Mouse (Mus musculus): ENCODE results near the gene Snx1. TPM values are rescaled to one million over a fixed set of nuclear protein-coding genes. Genes with fewer than 3 reads are reported as not detected.
A peak's percentile ranks its signal among the peaks of the same experiment; 100 is the strongest.

The Snx1 gene
- polyA plus RNA-seq, 1 experiment from 2014 or later, result 64.8 TPM

- no peak overlapping the region for H3K27ac ChIP-seq (replicated peaks)
- no peak overlapping the region for H3K4me3 ChIP-seq (replicated peaks)
- no peaks in the 10 kb centered on the region for H3K27me3 ChIP-seq
- H3K36me3 ChIP-seq (replicated peaks), result peaks cover 98% of the 10 kb centered on the region
- ATAC-seq (ENCODE audit: insufficient read depth), result no peak
- peaks cover 14% of the 10 kb centered on the region for H3K4me1 ChIP-seq (replicated peaks)
- no peaks in the 10 kb centered on the region for H3K9me3 ChIP-seq (replicated peaks)
- H3K4me2 ChIP-seq, result no peak overlapping the region
- H3K9ac ChIP-seq, result no peak overlapping the region
- WGBS (ENCODE audit: insufficient replicate concordance), result 90% methylated on average over 13 of the region's 13 CpGs
Observed at GRCm38 (mm10) chr9:66090593-66091244, 35.7 kb downstream of the Snx1 start.

- WGBS (ENCODE audit: insufficient replicate concordance), result 52% methylated on average over 4 of the region's 4 CpGs
- no peak overlapping the region for H3K4me2 ChIP-seq
- 0 out of 2 replicates have a peak, but pooled peaks have one; percentile 32 for ATAC-seq (ENCODE audit: insufficient read depth)
- H3K27me3 ChIP-seq, result no peaks in the 10 kb centered on the region
- peaks cover 77% of the 10 kb centered on the region for H3K36me3 ChIP-seq (replicated peaks)
- peaks cover 14% of the 10 kb centered on the region for H3K4me1 ChIP-seq (replicated peaks)
- H3K9ac ChIP-seq, result no peak overlapping the region
- 0 out of 2 replicates have a peak overlapping the region, but pooled peaks have one; percentile 3 for H3K27ac ChIP-seq (replicated peaks)
- no peaks in the 10 kb centered on the region for H3K9me3 ChIP-seq (replicated peaks)
- H3K4me3 ChIP-seq (replicated peaks), result no peak overlapping the region
Observed at GRCm38 (mm10) chr9:66088411-66088810, 38.0 kb downstream of the Snx1 start.

- no peak overlapping the region for H3K4me3 ChIP-seq (replicated peaks)
- peaks cover 8% of the 10 kb centered on the region; the same call in 1 of the 2 replicates for H3K27me3 ChIP-seq
- no peak overlapping the region for H3K9ac ChIP-seq
- no peak overlapping the region for H3K4me2 ChIP-seq
- H3K27ac ChIP-seq (replicated peaks), result no peak overlapping the region
- 0 out of 2 replicates have a peak, but pooled peaks cover 4% of the 10 kb centered on the region for H3K4me1 ChIP-seq (replicated peaks)
- H3K9me3 ChIP-seq (replicated peaks), result no peaks in the 10 kb centered on the region
- H3K36me3 ChIP-seq (replicated peaks), result peaks cover 63% of the 10 kb centered on the region
- WGBS (ENCODE audit: insufficient replicate concordance), result 86% methylated on average over 7 of the region's 7 CpGs
- no peak for ATAC-seq (ENCODE audit: insufficient read depth)
Observed at GRCm38 (mm10) chr9:66087062-66087461, 39.3 kb downstream of the Snx1 start.

DNA sequence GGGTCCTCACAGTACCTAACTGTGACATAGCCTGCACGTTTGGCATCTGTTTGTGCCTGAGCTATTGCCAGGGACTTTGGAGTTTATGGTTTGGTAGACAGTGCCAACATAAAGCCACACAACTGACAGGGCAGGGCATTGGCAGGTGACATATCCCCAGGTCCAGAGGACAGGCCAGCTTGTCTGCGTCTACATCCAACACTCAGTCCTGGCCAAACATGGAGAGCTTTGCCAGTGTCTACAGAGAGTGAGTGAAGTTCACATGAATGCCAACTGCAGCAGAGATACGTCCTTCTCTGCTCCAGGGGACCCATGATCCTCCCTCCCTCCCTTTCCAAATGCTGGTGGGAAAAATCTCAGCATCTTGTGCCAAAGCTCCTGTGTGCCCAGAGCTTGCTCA lies 42.2 kb downstream of the Snx1 start:
- Histone ChIP-seq H3K4me1 (replicated peaks) (no peaks in the 10 kb centered on the region), H3K9ac (no peak overlapping the region), H3K4me3 (replicated peaks) (no peak overlapping the region), H3K36me3 (replicated peaks) (peaks cover 34% of the 10 kb centered on the region), H3K27me3 (peaks cover 28% of the 10 kb centered on the region), H3K9me3 (replicated peaks) (no peaks in the 10 kb centered on the region), H3K4me2 (no peak overlapping the region), H3K27ac (replicated peaks) (no peak overlapping the region)
- ATAC-seq (ENCODE audit: insufficient read depth), result no peak
- WGBS (ENCODE audit: insufficient replicate concordance), result 81% methylated on average over 3 of the region's 3 CpGs

DNA sequence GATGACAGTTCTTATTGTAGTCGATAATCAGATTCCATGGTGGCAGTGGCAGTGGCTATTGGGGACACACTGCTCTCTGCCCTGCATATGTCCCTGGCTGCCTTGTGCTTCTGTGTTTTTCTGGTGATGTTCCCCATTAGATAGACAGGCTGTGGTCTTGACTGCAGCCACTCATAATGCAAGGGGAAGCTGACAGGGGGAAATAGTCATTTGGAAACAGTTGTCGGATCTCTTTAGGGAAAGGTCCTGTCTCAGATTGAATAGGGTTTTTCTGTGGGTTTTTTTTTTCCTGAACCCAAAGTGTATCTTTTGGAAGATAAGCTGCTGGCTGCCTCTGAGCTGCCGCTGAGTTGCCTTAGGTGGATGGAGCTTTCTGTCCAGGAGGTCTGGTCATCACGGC lies 44.4 kb downstream of the Snx1 start:
- ATAC-seq (ENCODE audit: insufficient read depth), result no peak
- peaks cover 8% of the 10 kb centered on the region for H3K4me1 ChIP-seq (replicated peaks)
- no peak overlapping the region for H3K4me3 ChIP-seq (replicated peaks)
- H3K27me3 ChIP-seq, result peaks cover 50% of the 10 kb centered on the region
- no peak overlapping the region for H3K9ac ChIP-seq
- peaks cover 13% of the 10 kb centered on the region for H3K36me3 ChIP-seq (replicated peaks)
- H3K4me2 ChIP-seq, result no peak overlapping the region
- no peaks in the 10 kb centered on the region for H3K9me3 ChIP-seq (replicated peaks)
- 46% methylated on average over 4 of the region's 4 CpGs for WGBS (ENCODE audit: insufficient replicate concordance)
- H3K27ac ChIP-seq (replicated peaks), result no peak overlapping the region

- no peaks in the 10 kb centered on the region for H3K9me3 ChIP-seq (replicated peaks)
- no peak overlapping the region for H3K4me3 ChIP-seq (replicated peaks)
- no peak overlapping the region for H3K4me2 ChIP-seq
- 66% methylated on average over 3 of the region's 3 CpGs for WGBS (ENCODE audit: insufficient replicate concordance)
- peaks cover 59% of the 10 kb centered on the region for H3K27me3 ChIP-seq
- peaks cover 11% of the 10 kb centered on the region for H3K4me1 ChIP-seq (replicated peaks)
- 0 out of 2 replicates have a peak, but pooled peaks cover 3% of the 10 kb centered on the region for H3K36me3 ChIP-seq (replicated peaks)
- no peak overlapping the region for H3K27ac ChIP-seq (replicated peaks)
- no peak for ATAC-seq (ENCODE audit: insufficient read depth)
- no peak overlapping the region for H3K9ac ChIP-seq
Observed at GRCm38 (mm10) chr9:66080804-66081459, 45.5 kb downstream of the Snx1 start.

DNA sequence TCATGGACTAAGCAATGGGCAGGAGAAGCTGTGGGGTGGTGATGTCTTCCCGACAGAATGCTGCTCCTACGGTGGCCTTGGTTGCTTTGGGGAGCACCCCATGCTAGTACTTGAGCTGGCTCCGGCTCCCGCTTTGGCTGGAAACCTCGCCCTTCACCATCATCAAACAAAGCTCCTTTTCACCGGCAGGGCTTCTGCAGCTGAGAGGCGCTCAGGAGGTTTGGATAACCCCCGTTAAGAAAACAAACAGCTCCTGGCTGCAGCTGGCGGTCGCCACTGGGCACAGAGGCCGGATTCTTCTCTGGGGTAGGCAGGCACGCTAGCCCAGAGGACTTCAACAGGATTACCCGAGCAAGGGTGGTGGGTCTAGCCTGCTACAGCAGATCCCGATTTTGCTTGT lies 47.9 kb downstream of the Snx1 start:
- 0 out of 2 replicates have a peak overlapping the region, but pooled peaks have one; percentile 6 for H3K9ac ChIP-seq
- no peak overlapping the region for H3K27ac ChIP-seq (replicated peaks)
- H3K4me2 ChIP-seq, result no peak overlapping the region
- 29% methylated on average over 14 of the region's 14 CpGs for WGBS (ENCODE audit: insufficient replicate concordance)
- no peaks in the 10 kb centered on the region for H3K9me3 ChIP-seq (replicated peaks)
- peaks cover 15% of the 10 kb centered on the region for H3K4me1 ChIP-seq (replicated peaks)
- ATAC-seq (ENCODE audit: insufficient read depth), result no peak
- H3K27me3 ChIP-seq, result peaks cover 78% of the 10 kb centered on the region
- no peaks in the 10 kb centered on the region for H3K36me3 ChIP-seq (replicated peaks)
- H3K4me3 ChIP-seq (replicated peaks), result no peak overlapping the region

DNA sequence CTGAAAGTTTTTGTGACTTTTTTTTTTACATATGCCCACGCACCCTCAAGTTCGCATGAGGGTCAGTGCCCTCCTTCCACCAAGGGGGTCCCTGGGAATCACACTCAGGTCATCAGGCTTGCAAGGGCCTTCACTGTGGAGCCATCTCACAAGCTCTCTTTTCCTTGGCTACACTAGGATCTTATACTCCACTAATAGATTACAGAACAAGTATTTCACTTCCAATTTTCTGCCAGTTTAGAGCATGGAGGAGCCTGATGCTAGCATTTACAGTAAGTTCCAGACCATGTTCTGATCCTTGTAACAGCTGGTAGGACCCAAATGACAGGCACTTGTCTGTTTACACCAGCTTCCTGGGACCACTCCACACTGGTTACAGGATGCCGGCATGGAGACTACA lies 48.3 kb downstream of the Snx1 start:
- ATAC-seq (ENCODE audit: insufficient read depth), result no peak
- Histone ChIP-seq H3K9ac (no peak overlapping the region), H3K9me3 (replicated peaks) (no peaks in the 10 kb centered on the region), H3K4me2 (no peak overlapping the region), H3K4me3 (replicated peaks) (no peak overlapping the region), H3K27ac (replicated peaks) (no peak overlapping the region), H3K36me3 (replicated peaks) (no peaks in the 10 kb centered on the region), H3K4me1 (replicated peaks) (peaks cover 15% of the 10 kb centered on the region), H3K27me3 (peaks cover 82% of the 10 kb centered on the region)
- WGBS (ENCODE audit: insufficient replicate concordance), result 68% methylated on average over 3 of the region's 3 CpGs

DNA sequence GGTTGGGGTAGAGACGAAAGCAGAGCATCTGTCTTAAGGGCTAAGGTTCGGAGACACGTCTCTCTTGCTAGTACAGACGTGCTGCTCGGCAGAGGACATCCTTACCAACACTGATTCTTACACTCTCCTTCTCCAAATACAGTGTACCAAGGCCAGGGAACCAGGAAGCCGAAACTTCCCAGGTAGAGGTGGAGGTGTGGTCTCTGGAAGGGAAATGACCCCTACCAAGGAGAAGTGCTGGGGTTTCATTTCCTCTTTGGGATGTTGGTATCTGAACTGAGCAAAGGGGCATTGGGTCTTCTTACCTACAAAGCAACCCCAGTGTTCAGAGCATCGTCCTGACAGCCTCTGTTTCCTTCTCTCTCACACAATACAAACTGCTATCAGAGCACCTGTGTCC lies 53.6 kb downstream of the Snx1 start:
- peaks cover 45% of the 10 kb centered on the region for H3K4me1 ChIP-seq (replicated peaks)
- 77% methylated on average over 7 of the region's 7 CpGs for WGBS (ENCODE audit: insufficient replicate concordance)
- H3K27me3 ChIP-seq, result peaks cover 66% of the 10 kb centered on the region
- no peak for ATAC-seq (ENCODE audit: insufficient read depth)
- no peak overlapping the region for H3K4me3 ChIP-seq (replicated peaks)
- peaks cover 3% of the 10 kb centered on the region for H3K36me3 ChIP-seq (replicated peaks)
- no peak overlapping the region for H3K27ac ChIP-seq (replicated peaks)
- no peak overlapping the region for H3K9ac ChIP-seq
- no peak overlapping the region for H3K4me2 ChIP-seq
- no peaks in the 10 kb centered on the region for H3K9me3 ChIP-seq (replicated peaks)

GRCm38 (mm10) chr9:66070151-66070550 lies 56.2 kb downstream of the Snx1 start:
- Histone ChIP-seq H3K4me1 (replicated peaks) (peaks cover 56% of the 10 kb centered on the region), H3K9ac (0 out of 2 replicates have a peak overlapping the region, but pooled peaks have one; percentile 13), H3K27me3 (peaks cover 45% of the 10 kb centered on the region), H3K9me3 (replicated peaks) (no peaks in the 10 kb centered on the region), H3K4me2 (peak overlapping the region; percentile 82), H3K27ac (replicated peaks) (peak overlapping the region; percentile 90), H3K4me3 (replicated peaks) (peak overlapping the region; percentile 82), H3K36me3 (replicated peaks) (peaks cover 29% of the 10 kb centered on the region)
- ATAC-seq (ENCODE audit: insufficient read depth), result peak; percentile 17
- 53% methylated on average over 5 of the region's 5 CpGs for WGBS (ENCODE audit: insufficient replicate concordance)

- Histone ChIP-seq H3K4me1 (replicated peaks) (peaks cover 54% of the 10 kb centered on the region), H3K9me3 (replicated peaks) (no peaks in the 10 kb centered on the region), H3K27ac (replicated peaks) (peak within 1 kb of the TSS; percentile 90), H3K9ac (peak within 1 kb of the TSS; percentile 90), H3K4me3 (replicated peaks) (peak within 1 kb of the TSS; percentile 82), H3K27me3 (peaks cover 42% of the 10 kb centered on the region), H3K36me3 (replicated peaks) (peaks cover 32% of the 10 kb centered on the region), H3K4me2 (peak within 1 kb of the TSS; percentile 82)
- under 1% methylated on average over 22 of the region's 22 CpGs for WGBS (ENCODE audit: insufficient replicate concordance)
- peak; percentile 93 for ATAC-seq (ENCODE audit: insufficient read depth)
Observed at GRCm38 (mm10) chr9:66069583-66069982, 56.8 kb downstream of the Snx1 start, which contains the start of gene Snx22. TSS of gene Snx22 (minus strand) at chr9:66069719.

All from liver, embryonic 15.5 days (tissue).